Mouse (Mus musculus): Measurements from ENCODE around the gene Thsd4.

DNA sequence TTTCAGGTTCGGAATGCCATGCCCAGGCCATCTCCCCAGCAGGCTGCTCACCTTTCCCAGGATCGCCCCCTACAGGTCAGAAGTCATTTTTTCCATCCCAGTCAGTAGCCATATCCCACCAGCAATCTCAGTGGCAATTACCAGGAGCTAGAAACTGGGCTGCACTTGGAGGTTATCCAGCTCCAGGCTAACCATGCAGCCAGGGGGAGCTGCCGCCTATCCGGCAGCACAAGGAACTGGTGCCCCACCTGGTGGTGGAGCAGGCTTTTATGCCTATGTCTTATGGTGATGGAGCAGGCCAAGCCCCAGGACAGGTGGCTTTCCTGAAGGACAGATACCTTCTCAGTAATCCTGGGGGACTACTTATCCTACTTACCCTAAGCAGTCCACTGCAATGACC lies 26.3 kb upstream of the Thsd4 start:
- peak; percentile 76 for TF ChIP-seq CTCF (IDR thresholded peaks at IDR 0.05; ENCODE audit: control insufficient read depth, insufficient read depth, insufficient read length)
- TF ChIP-seq CEBPB (IDR thresholded peaks at IDR 0.05; ENCODE audit: low read depth): no peak
- TF ChIP-seq USF1 (IDR thresholded peaks at IDR 0.05; ENCODE audit: low read depth): no peak
- TF ChIP-seq MYOD1 (IDR thresholded peaks at IDR 0.05; ENCODE audit: control insufficient read depth, insufficient read length, low read depth): no peak
- TF ChIP-seq MYOG (IDR thresholded peaks at IDR 0.05; ENCODE audit: control insufficient read depth, extremely low read depth, insufficient read length): no peak
- TF ChIP-seq MAX (IDR thresholded peaks at IDR 0.05): no peak
- TF ChIP-seq FOSL1 (IDR thresholded peaks at IDR 0.05; ENCODE audit: insufficient read depth, low read length, poor library complexity, severe bottlenecking): no peak
